Mouse (Mus musculus) C2C12 (cell line): ENCODE data around the gene Inhbe.

Experiments used
- CEBPB ChIP-seq: IDR thresholded peaks from one replicate; pipeline ENCODE4 v1.6.1; 2011; ENCODE audit warnings: low read depth, mild to moderate bottlenecking, control low read depth, moderate library complexity
- CTCF ChIP-seq: IDR thresholded peaks from one replicate; pipeline ENCODE4 v1.5.1; 2011; ENCODE audit not compliant: control insufficient read depth, insufficient read depth, insufficient read length
- FOSL1 ChIP-seq: IDR thresholded peaks from one replicate; pipeline ENCODE4 v1.8.0; 2011; ENCODE audit warnings: mild to moderate bottlenecking, low read length; ENCODE audit not compliant: poor library complexity, insufficient read depth, severe bottlenecking
- MAX ChIP-seq: IDR thresholded peaks from one replicate; pipeline ENCODE4 v1.6.1; 2011; ENCODE audit warnings: mild to moderate bottlenecking, control low read depth
- MYOD1 ChIP-seq: IDR thresholded peaks from one replicate; pipeline ENCODE4 v1.6.1; 2011; ENCODE audit warnings: low read depth; ENCODE audit not compliant: control insufficient read depth, insufficient read length
- MYOG ChIP-seq: IDR thresholded peaks from one replicate; pipeline ENCODE4 v1.6.1; 2011; ENCODE audit not compliant: control insufficient read depth, insufficient read length; ENCODE audit errors: extremely low read depth
- USF1 ChIP-seq: IDR thresholded peaks from one replicate; pipeline ENCODE4 v1.6.1; 2011; ENCODE audit warnings: low read depth, mild to moderate bottlenecking, control low read depth, moderate library complexity

DNA sequence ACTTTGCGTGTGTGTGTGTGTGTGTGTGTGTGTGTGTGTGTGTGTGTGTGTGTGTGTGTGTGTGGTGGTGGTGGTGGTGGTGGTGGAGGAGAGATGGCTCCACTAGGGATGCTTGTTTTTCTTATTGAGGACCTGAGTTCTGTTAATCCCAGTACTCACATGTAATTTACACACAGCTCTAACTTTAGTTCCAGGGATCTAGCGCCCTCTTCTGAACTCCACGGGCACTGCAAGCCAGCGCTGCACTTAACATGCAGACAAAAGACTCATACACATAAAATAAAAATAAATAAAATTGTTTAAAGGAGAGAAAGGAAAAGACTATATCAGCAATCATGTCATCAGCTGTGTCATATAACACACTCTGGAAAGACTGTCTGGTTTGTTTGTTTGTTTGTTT is 5.3 kb downstream of the Inhbe start:
- no peak for TF ChIP-seq CTCF
- TF ChIP-seq MAX = no peak
- TF ChIP-seq USF1 = no peak
- no peak for TF ChIP-seq CEBPB
- TF ChIP-seq MYOG = no peak
- TF ChIP-seq MYOD1 = no peak
- TF ChIP-seq FOSL1 = no peak
